Mouse (Mus musculus): Measurements from ENCODE around the gene Myom1. TPM values are rescaled to one million over a fixed set of nuclear protein-coding genes. Genes with fewer than 3 reads are reported as not detected.

The Myom1 gene
- polyA plus RNA-seq, 1 experiment from 2014 or later: 4.7 TPM

GRCm38 (mm10) chr17:70997836-70998235 is 4.6 kb upstream of the Myom1 start:
- DNase-seq (ENCODE audit: low spot score) (no peak), ATAC-seq (ENCODE audit: insufficient number of reproducible peaks, low FRiP score, low TSS enrichment, low read depth) (no peak)
- Histone ChIP-seq H3K4me2 (ENCODE audit: low read depth, severe bottlenecking) (no peak overlapping the region), H3K27ac (replicated peaks; ENCODE audit: low read depth, low read length) (no peak overlapping the region), H3K4me3 (ENCODE audit: low read depth, low read length) (no peak overlapping the region), H3K27me3 (ENCODE audit: control insufficient read depth, insufficient read depth, low read length) (no peaks in the 10 kb centered on the region), H3K9ac (ENCODE audit: low read length) (no peak overlapping the region), H3K36me3 (ENCODE audit: control insufficient read depth, insufficient read depth, low read length) (peaks cover 6% of the 10 kb centered on the region), H3K9me3 (ENCODE audit: control insufficient read depth, low read length) (no peaks in the 10 kb centered on the region), H3K4me1 (ENCODE audit: control insufficient read depth, insufficient read depth, low read length) (peaks cover 5% of the 10 kb centered on the region; the same call in 1 of the 2 replicates)
- WGBS: 88% methylated on average over 6 of the region's 6 CpGs

GRCm38 (mm10) chr17:70998400-70998975 is 3.9 kb upstream of the Myom1 start:
- peaks cover 6% of the 10 kb centered on the region for H3K36me3 ChIP-seq (ENCODE audit: control insufficient read depth, insufficient read depth, low read length)
- H3K4me1 ChIP-seq (ENCODE audit: control insufficient read depth, insufficient read depth, low read length): peaks cover 5% of the 10 kb centered on the region; the same call in 1 of the 2 replicates
- 88% methylated on average over 9 of the region's 9 CpGs for WGBS
- no peaks in the 10 kb centered on the region for H3K9me3 ChIP-seq (ENCODE audit: control insufficient read depth, low read length)
- no peak overlapping the region for H3K4me2 ChIP-seq (ENCODE audit: low read depth, severe bottlenecking)
- no peaks in the 10 kb centered on the region for H3K27me3 ChIP-seq (ENCODE audit: control insufficient read depth, insufficient read depth, low read length)
- H3K4me3 ChIP-seq (ENCODE audit: low read depth, low read length): no peak overlapping the region
- ATAC-seq (ENCODE audit: insufficient number of reproducible peaks, low FRiP score, low TSS enrichment, low read depth) (no peak), DNase-seq (ENCODE audit: low spot score) (no peak)
- H3K27ac ChIP-seq (replicated peaks; ENCODE audit: low read depth, low read length): no peak overlapping the region
- H3K9ac ChIP-seq (ENCODE audit: low read length): no peak overlapping the region

DNA sequence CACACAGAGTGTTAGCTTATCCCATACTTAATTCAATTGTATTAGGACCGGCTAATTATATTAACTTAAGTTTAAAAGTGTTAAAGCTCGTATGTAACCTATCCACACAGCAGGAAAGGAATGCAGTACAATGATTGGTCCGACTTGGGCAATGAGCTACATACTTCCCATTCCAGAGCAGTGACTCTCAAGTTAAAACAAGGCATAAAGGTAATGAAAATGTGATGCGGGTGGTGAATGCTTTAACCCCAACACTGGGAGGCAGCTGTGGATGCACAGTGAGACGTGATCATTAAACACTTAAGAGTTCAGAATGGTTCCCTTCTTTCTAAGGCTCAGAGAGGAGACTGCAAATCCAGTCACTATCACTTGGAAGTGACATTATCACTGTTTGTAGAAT is 3.2 kb upstream of the Myom1 start:
- DNase-seq (ENCODE audit: low spot score): no peak
- Histone ChIP-seq H3K27ac (replicated peaks; ENCODE audit: low read depth, low read length) (no peak overlapping the region), H3K4me1 (ENCODE audit: control insufficient read depth, insufficient read depth, low read length) (peaks cover 5% of the 10 kb centered on the region; the same call in 1 of the 2 replicates), H3K4me3 (ENCODE audit: low read depth, low read length) (no peak overlapping the region), H3K9me3 (ENCODE audit: control insufficient read depth, low read length) (no peaks in the 10 kb centered on the region), H3K36me3 (ENCODE audit: control insufficient read depth, insufficient read depth, low read length) (peaks cover 6% of the 10 kb centered on the region), H3K9ac (ENCODE audit: low read length) (no peak overlapping the region), H3K27me3 (ENCODE audit: control insufficient read depth, insufficient read depth, low read length) (no peaks in the 10 kb centered on the region), H3K4me2 (ENCODE audit: low read depth, severe bottlenecking) (no peak overlapping the region)
- ATAC-seq (ENCODE audit: insufficient number of reproducible peaks, low FRiP score, low TSS enrichment, low read depth): no peak
- 60% methylated on average over 5 of the region's 5 CpGs for WGBS

DNA sequence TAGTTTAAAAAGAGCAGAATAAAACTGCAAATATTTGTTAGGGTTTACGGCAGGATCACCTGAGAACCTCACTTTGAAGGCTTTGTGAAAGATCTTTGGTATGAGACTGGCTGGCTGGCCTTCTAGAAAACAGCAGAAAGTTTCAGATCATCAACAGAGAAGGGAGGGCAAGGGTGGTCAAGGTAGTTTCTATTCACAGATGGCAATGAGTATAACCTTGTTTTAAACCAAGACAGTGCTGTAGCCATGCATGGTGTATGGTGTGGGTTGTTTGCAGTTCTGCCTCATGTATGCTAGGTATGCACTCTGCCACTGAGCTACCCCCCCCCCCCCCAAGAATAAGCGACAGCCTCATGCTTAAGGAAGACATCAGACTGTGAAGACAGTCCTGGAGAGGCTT is 2.2 kb upstream of the Myom1 start:
- ATAC-seq (ENCODE audit: insufficient number of reproducible peaks, low FRiP score, low TSS enrichment, low read depth): no peak
- WGBS: 89% methylated on average over 2 of the region's 2 CpGs
- Histone ChIP-seq H3K9me3 (ENCODE audit: control insufficient read depth, low read length) (no peaks in the 10 kb centered on the region), H3K36me3 (ENCODE audit: control insufficient read depth, insufficient read depth, low read length) (peaks cover 6% of the 10 kb centered on the region), H3K4me2 (ENCODE audit: low read depth, severe bottlenecking) (peak overlapping the region; percentile 27), H3K4me3 (ENCODE audit: low read depth, low read length) (no peak overlapping the region), H3K9ac (ENCODE audit: low read length) (no peak overlapping the region), H3K27ac (replicated peaks; ENCODE audit: low read depth, low read length) (no peak overlapping the region), H3K27me3 (ENCODE audit: control insufficient read depth, insufficient read depth, low read length) (no peaks in the 10 kb centered on the region), H3K4me1 (ENCODE audit: control insufficient read depth, insufficient read depth, low read length) (peaks cover 5% of the 10 kb centered on the region; the same call in 1 of the 2 replicates)
- no peak for DNase-seq (ENCODE audit: low spot score)

DNA sequence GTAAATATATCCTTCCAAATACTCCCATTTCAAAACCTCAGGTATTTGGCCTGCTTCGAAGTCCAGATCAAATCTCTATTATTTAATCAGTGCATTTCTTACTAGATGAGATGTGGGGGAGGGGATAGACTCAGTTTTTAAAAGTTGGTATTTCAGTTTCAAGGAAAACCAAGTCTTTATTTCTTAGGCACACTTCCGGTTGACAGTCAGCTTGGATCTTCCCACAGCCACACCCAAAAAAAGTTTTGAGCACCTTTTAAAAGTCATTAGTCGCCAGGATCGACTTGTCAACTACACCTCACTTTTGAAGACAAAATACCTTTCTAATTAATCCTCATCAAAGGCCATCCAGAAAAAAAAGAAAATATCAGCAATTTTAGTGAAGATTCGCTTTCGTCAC is 1.4 kb upstream of the Myom1 start:
- Histone ChIP-seq H3K27ac (replicated peaks; ENCODE audit: low read depth, low read length) (peak overlapping the region; percentile 99; the same call in 1 of the 2 replicates), H3K9me3 (ENCODE audit: control insufficient read depth, low read length) (no peaks in the 10 kb centered on the region), H3K4me3 (ENCODE audit: low read depth, low read length) (peak overlapping the region; percentile 77), H3K4me1 (ENCODE audit: control insufficient read depth, insufficient read depth, low read length) (peaks cover 5% of the 10 kb centered on the region; the same call in 1 of the 2 replicates), H3K9ac (ENCODE audit: low read length) (no peak overlapping the region; the same call in 1 of the 2 replicates), H3K27me3 (ENCODE audit: control insufficient read depth, insufficient read depth, low read length) (no peaks in the 10 kb centered on the region), H3K4me2 (ENCODE audit: low read depth, severe bottlenecking) (peak overlapping the region; percentile 56), H3K36me3 (ENCODE audit: control insufficient read depth, insufficient read depth, low read length) (peaks cover 3% of the 10 kb centered on the region)
- ATAC-seq (ENCODE audit: insufficient number of reproducible peaks, low FRiP score, low TSS enrichment, low read depth) (no peak), DNase-seq (ENCODE audit: low spot score) (no peak)
- WGBS: 12% methylated on average over 6 of the region's 6 CpGs

DNA sequence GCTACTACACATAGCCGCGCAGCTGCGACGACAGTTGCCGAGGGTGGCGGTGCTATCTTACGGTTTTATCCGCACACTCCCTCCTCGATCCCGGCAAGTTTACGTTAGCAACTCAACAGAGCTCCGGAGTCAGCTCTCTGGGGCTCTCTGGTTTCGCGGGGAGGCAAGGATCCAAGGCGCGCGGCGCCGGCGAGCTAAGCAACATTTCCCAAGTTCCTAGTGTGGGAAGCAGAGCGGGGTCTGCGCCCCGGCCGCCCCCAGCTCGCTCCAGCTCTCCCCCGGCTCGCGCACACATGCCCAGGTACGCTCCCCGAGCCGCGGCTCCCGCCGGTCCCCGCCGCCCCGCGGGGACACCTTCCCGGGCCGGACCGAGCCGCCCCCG is 743 bp upstream of the Myom1 start:
- under 1% methylated on average over 40 of the region's 43 CpGs for WGBS
- peaks cover 5% of the 10 kb centered on the region; the same call in 1 of the 2 replicates for H3K4me1 ChIP-seq (ENCODE audit: control insufficient read depth, insufficient read depth, low read length)
- peak overlapping the region; percentile 56 for H3K4me2 ChIP-seq (ENCODE audit: low read depth, severe bottlenecking)
- peak overlapping the region; percentile 99 for H3K27ac ChIP-seq (replicated peaks; ENCODE audit: low read depth, low read length)
- no peaks in the 10 kb centered on the region for H3K9me3 ChIP-seq (ENCODE audit: control insufficient read depth, low read length)
- H3K27me3 ChIP-seq (ENCODE audit: control insufficient read depth, insufficient read depth, low read length): no peaks in the 10 kb centered on the region
- peak overlapping the region; percentile 77 for H3K4me3 ChIP-seq (ENCODE audit: low read depth, low read length)
- peak; percentile 72 for ATAC-seq (ENCODE audit: insufficient number of reproducible peaks, low FRiP score, low TSS enrichment, low read depth)
- no peak for DNase-seq (ENCODE audit: low spot score)
- peak overlapping the region; percentile 97 for H3K9ac ChIP-seq (ENCODE audit: low read length)
- H3K36me3 ChIP-seq (ENCODE audit: control insufficient read depth, insufficient read depth, low read length): no peaks in the 10 kb centered on the region

GRCm38 (mm10) chr17:71002744-71003094 is 286 bp downstream of the Myom1 start, which contains the start of gene Myl12a:
Gene Myl12a, minus strand, starts transcription at chr17:71002878.
- WGBS: 9% methylated on average over 14 of the region's 14 CpGs
- ATAC-seq (ENCODE audit: insufficient number of reproducible peaks, low FRiP score, low TSS enrichment, low read depth) (peak; percentile 49), DNase-seq (ENCODE audit: low spot score) (no peak)
- H3K4me3 ChIP-seq (ENCODE audit: low read depth, low read length): peak within 1 kb of the TSS; percentile 77
- H3K36me3 ChIP-seq (ENCODE audit: control insufficient read depth, insufficient read depth, low read length): no peaks in the 10 kb centered on the region
- H3K27ac ChIP-seq (replicated peaks; ENCODE audit: low read depth, low read length): peak within 1 kb of the TSS; percentile 99
- peaks cover 5% of the 10 kb centered on the region; the same call in 1 of the 2 replicates for H3K4me1 ChIP-seq (ENCODE audit: control insufficient read depth, insufficient read depth, low read length)
- H3K9me3 ChIP-seq (ENCODE audit: control insufficient read depth, low read length): no peaks in the 10 kb centered on the region
- peak within 1 kb of the TSS; percentile 56 for H3K4me2 ChIP-seq (ENCODE audit: low read depth, severe bottlenecking)
- no peaks in the 10 kb centered on the region for H3K27me3 ChIP-seq (ENCODE audit: control insufficient read depth, insufficient read depth, low read length)
- H3K9ac ChIP-seq (ENCODE audit: low read length): peak within 1 kb of the TSS; percentile 97

DNA sequence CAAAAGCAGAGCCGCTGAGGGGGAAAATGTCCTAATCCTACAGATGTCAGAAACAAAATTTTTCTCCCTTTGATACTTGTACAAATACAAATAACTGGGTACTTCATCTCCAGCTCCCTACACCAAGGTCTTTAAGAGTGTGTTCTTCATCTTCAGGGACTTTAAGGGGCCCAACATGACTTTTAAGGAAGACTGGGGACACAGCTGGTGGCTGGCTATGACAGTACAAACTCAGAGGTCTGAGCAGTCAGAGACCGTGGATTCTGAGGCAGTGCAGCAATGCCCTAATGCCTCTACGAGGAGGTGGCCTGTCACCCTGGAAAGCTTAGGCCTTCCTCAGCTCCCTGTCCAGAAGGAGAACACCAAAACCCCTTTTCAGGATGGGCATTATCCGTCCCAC is 679 bp downstream of the Myom1 start:
- Histone ChIP-seq H3K9me3 (ENCODE audit: control insufficient read depth, low read length) (no peaks in the 10 kb centered on the region), H3K36me3 (ENCODE audit: control insufficient read depth, insufficient read depth, low read length) (no peaks in the 10 kb centered on the region), H3K4me1 (ENCODE audit: control insufficient read depth, insufficient read depth, low read length) (peaks cover 5% of the 10 kb centered on the region; the same call in 1 of the 2 replicates), H3K27me3 (ENCODE audit: control insufficient read depth, insufficient read depth, low read length) (no peaks in the 10 kb centered on the region), H3K4me2 (ENCODE audit: low read depth, severe bottlenecking) (peak overlapping the region; percentile 56; the same call in 1 of the 2 replicates), H3K9ac (ENCODE audit: low read length) (no peak overlapping the region), H3K4me3 (ENCODE audit: low read depth, low read length) (peak overlapping the region; percentile 77), H3K27ac (replicated peaks; ENCODE audit: low read depth, low read length) (peak overlapping the region; percentile 99; the same call in 1 of the 2 replicates)
- ATAC-seq (ENCODE audit: insufficient number of reproducible peaks, low FRiP score, low TSS enrichment, low read depth): no peak
- WGBS: 62% methylated on average over 4 of the region's 4 CpGs
- no peak for DNase-seq (ENCODE audit: low spot score)

All from limb, embryonic 11.5 days (tissue).